Mouse (Mus musculus): ENCODE data around the gene Pdzrn4. TPM values are rescaled to one million over a fixed set of nuclear protein-coding genes. Genes with fewer than 3 reads are reported as not detected.
"Not testable (repeated sequence)": the region's sequence is repeated elsewhere in the genome, so short reads cannot be mapped to it uniquely, and the experiment has no call there.

The Pdzrn4 gene
- 35.1 and 35.5 TPM in 2 replicates for polyA plus RNA-seq (2015; fragmentation: Nextera tagmentation; extraction: Ambion mirVana)

DNA sequence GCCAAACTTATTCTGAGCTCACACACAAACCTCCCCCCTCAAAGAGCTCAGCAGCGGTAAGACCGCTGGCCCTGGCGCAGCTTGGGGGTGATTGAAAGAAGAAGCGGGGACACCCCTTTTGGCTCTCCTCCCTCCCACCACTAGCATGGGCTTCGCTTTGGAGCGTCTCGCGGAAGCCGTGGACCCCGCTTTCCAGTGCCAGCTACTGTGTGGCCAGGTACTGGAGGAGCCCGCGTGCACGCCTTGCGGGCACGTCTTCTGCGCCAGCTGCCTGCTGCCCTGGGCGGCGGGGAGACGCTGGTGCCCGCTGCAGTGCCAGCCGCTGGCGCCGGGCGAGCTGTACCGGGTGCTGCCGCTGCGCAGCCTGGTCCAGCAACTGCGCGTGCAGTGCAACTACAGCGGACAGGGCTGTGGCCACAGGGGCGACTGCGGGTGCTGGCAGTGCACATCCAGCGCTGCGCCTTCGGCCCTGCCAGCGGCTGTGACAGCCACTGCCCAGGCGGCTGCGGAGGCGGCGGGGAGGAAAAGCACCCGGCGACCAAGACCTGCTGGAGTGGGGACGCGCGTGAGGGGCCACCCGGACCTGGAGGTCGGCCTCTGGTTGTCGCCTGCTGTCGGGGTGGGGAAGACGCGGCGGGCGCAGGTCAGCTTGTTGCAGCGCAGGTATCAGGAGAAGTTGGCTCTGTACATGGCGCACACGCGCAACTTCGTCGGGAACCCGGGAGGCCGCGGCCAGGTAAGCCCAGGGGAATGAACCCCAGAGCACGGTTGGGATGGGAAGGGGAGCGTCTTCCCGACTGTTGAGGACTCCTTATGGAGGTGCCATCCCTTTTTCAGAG is at the start of gene Pdzrn4:
Gene Pdzrn4, plus strand, starts transcription at position 112 of the 839 bp plus-strand sequence.
- H3K9ac ChIP-seq = peak within 1 kb of the TSS; percentile 40
- H3K4me3 ChIP-seq = peak within 1 kb of the TSS; percentile 55
- no peaks in the 10 kb centered on the region for H3K9me3 ChIP-seq
- ATAC-seq (replicated peaks) = peak; percentile 92
- H3K36me3 ChIP-seq (replicated peaks) = no peaks in the 10 kb centered on the region
- H3K4me1 ChIP-seq = peaks cover 6% of the 10 kb centered on the region
- under 1% methylated on average over 65 of the region's 65 CpGs for WGBS
- H3K4me2 ChIP-seq = peak within 1 kb of the TSS; percentile 95
- H3K27ac ChIP-seq = no peak within 1 kb of the TSS
- peaks cover 14% of the 10 kb centered on the region for H3K27me3 ChIP-seq (replicated peaks)

DNA sequence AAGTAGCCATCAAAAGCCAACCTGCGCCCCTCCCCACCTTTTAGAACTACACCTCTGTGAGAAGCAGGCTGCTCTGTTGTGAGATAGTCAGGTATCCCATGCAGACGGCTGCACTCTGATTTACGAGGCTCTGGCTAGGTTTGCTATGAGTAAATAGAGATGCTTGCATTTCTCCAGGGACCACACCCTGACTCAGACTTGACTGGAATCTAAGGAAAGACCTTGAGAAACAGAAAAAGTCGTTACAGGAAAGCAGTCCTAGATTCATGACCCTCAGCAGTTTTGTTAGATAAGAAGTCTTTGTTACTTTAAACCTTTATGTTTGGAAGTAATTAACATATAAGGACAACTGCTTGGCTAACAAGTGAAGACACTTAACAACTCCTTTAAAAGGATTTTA is 49.3 kb upstream of the Pdzrn4 start:
- Histone ChIP-seq H3K9ac (no peak overlapping the region), H3K36me3 (replicated peaks) (no peaks in the 10 kb centered on the region), H3K4me1 (peaks cover 11% of the 10 kb centered on the region), H3K4me2 (no peak overlapping the region), H3K27me3 (replicated peaks) (0 out of 2 replicates have a peak, but pooled peaks cover 3% of the 10 kb centered on the region), H3K4me3 (no peak overlapping the region), H3K9me3 (no peaks in the 10 kb centered on the region), H3K27ac (no peak overlapping the region)
- no peak for ATAC-seq (replicated peaks)
- 41% methylated on average over 4 of the region's 4 CpGs for WGBS

DNA sequence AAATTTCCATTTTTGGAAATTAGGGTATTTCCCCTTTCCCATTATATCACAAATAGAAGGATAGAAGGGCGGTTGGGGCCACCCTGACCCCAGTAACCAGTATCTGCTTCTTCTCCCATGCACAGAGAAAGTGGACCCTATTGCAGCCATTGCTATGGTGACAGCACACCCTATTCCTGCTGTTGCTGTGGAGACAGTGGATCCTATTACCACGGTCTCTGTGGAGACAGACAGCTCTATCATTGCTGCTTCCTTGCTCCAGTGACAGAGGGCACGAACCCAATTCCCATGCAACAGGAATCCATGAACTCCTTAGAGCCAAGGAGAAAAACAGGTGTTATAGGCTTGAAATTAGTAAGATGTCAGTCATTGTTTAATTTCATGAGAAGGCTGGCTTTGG is 48.8 kb upstream of the Pdzrn4 start:
- Histone ChIP-seq H3K4me1 (peaks cover 11% of the 10 kb centered on the region), H3K27me3 (replicated peaks) (0 out of 2 replicates have a peak, but pooled peaks cover 3% of the 10 kb centered on the region), H3K9ac (no peak overlapping the region), H3K36me3 (replicated peaks) (no peaks in the 10 kb centered on the region), H3K4me3 (no peak overlapping the region), H3K27ac (0 out of 2 replicates have a peak overlapping the region, but pooled peaks have one; percentile 17), H3K4me2 (no peak overlapping the region), H3K9me3 (no peaks in the 10 kb centered on the region)
- 8% methylated on average over 3 of the region's 3 CpGs for WGBS
- ATAC-seq (replicated peaks) = peak; percentile 93

DNA sequence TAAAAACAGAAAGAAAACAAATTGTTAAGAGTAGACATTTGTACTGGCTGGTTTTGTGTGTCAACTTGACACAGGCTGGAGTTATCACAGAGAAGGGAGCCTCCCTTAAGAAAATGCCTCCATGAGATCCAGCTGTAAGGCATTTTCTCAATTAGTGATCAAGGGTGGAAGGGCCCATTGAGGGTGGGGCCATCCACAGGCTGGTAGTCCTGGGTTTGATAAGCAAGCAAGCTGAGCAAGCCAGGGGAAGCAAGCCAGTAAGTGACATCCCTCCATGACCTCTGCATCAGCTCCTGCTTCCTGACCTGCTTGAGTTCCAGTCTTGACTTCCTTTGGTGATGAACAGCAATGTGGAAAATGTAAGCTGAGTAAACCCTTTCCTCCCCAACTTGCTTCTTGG is 48.2 kb upstream of the Pdzrn4 start:
- not testable (repeated sequence) for H3K9me3 ChIP-seq; H3K9ac ChIP-seq; ATAC-seq (replicated peaks); H3K27me3 ChIP-seq (replicated peaks); H3K4me2 ChIP-seq; H3K36me3 ChIP-seq (replicated peaks); H3K4me3 ChIP-seq
- peaks cover 11% of the 10 kb centered on the region for H3K4me1 ChIP-seq
- H3K27ac ChIP-seq = 0 out of 2 replicates have a peak overlapping the region, but pooled peaks have one; percentile 17

DNA sequence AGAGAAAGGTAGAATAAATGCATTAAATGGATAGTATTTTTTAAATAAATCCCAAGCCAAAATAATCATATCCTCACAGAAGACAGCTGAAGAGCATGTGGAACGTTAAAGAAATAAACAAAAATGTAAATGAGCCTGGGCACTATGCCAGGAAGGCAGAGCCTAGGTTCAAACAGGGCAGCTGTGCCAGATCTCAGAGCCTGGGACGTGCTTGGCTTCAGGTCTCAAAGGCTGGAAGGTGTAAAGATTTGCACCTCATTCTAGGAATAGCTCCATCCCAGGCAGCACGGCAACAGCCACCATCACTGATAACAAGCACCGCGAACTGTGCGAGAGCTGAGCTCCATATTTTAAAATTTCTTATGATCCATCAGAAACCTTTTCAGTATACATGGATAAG is 32.5 kb upstream of the Pdzrn4 start:
- H3K4me1 ChIP-seq = no peaks in the 10 kb centered on the region
- WGBS = 61% methylated on average over 6 of the region's 6 CpGs
- no peak overlapping the region for H3K4me3 ChIP-seq
- H3K36me3 ChIP-seq (replicated peaks) = no peaks in the 10 kb centered on the region
- no peak overlapping the region for H3K27ac ChIP-seq
- no peaks in the 10 kb centered on the region for H3K9me3 ChIP-seq
- H3K27me3 ChIP-seq (replicated peaks) = no peaks in the 10 kb centered on the region
- no peak overlapping the region for H3K4me2 ChIP-seq
- no peak overlapping the region for H3K9ac ChIP-seq
- no peak for ATAC-seq (replicated peaks)

DNA sequence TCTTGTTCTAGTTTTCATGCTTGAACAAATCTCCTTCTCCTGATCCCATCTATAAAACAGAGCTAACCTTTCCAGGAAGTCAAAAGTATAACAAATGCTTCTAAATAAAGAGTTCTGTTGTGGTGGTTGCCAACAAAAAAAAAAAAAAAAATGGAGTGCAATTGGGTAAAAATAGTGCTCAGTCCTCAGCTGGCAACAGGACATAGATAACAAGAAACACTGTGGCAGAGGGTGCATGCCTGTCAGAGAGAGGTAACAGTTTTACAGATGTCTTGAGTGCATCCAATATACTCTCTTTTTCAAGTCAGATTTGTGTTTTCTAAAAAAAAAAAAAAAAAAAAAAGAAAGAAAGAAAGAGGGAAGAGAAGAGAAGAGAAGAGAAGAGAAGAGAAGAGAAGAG is 32.1 kb upstream of the Pdzrn4 start:
- Histone ChIP-seq H3K27ac (no peak overlapping the region), H3K4me2 (no peak overlapping the region), H3K36me3 (replicated peaks) (no peaks in the 10 kb centered on the region), H3K27me3 (replicated peaks) (no peaks in the 10 kb centered on the region), H3K4me1 (no peaks in the 10 kb centered on the region), H3K4me3 (no peak overlapping the region), H3K9ac (no peak overlapping the region), H3K9me3 (no peaks in the 10 kb centered on the region)
- ATAC-seq (replicated peaks) = no peak

DNA sequence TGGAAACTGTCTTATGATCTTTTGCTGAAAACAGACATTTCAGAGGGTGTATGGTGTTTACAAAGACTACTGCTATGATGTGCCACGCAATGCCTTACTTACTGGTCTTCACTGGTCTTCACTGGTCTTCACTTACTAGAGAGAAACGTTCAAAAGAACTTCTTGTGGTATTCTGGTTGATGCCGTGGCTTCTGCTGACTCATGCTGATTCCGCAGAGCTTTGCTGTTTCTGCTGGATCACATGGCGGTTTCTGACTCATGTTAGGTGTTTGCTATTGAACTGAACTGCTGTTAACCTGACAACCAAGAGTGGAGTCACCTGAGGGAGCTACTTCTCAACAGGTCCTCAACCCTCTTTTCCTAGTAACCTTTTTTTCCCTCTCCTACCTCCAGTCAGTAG is 1.9 kb upstream of the Pdzrn4 start:
- WGBS = 87% methylated on average over 5 of the region's 5 CpGs
- no peak for ATAC-seq (replicated peaks)
- Histone ChIP-seq H3K27me3 (replicated peaks) (peaks cover 14% of the 10 kb centered on the region), H3K4me1 (peaks cover 6% of the 10 kb centered on the region), H3K9me3 (no peaks in the 10 kb centered on the region), H3K9ac (no peak overlapping the region), H3K36me3 (replicated peaks) (no peaks in the 10 kb centered on the region), H3K27ac (no peak overlapping the region), H3K4me3 (no peak overlapping the region), H3K4me2 (no peak overlapping the region)

DNA sequence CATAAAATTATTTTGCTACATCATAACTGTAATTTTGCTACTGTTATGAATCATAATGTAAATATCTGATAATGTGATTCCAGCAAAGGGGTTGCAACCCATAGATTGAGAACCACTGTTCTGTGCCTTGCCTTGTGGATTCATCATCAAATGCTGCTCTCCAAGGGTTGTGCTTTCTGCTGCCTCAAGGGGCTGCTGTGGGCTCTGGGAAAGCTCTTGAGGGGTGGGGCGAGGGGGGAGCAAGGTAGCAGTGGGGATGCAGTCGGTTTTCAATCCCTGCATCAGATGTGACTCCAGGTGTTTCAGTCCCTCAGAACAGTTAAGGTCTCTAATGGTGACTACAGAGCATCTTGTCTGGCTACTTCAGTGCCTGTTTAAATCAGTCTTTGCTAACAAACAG is 2.1 kb downstream of the Pdzrn4 start:
- Histone ChIP-seq H3K4me2 (no peak overlapping the region), H3K4me1 (peaks cover 6% of the 10 kb centered on the region), H3K27ac (no peak overlapping the region), H3K9me3 (no peaks in the 10 kb centered on the region), H3K36me3 (replicated peaks) (no peaks in the 10 kb centered on the region), H3K9ac (no peak overlapping the region), H3K4me3 (no peak overlapping the region), H3K27me3 (replicated peaks) (peaks cover 14% of the 10 kb centered on the region)
- no peak for ATAC-seq (replicated peaks)
- 41% methylated on average over 2 of the region's 2 CpGs for WGBS

DNA sequence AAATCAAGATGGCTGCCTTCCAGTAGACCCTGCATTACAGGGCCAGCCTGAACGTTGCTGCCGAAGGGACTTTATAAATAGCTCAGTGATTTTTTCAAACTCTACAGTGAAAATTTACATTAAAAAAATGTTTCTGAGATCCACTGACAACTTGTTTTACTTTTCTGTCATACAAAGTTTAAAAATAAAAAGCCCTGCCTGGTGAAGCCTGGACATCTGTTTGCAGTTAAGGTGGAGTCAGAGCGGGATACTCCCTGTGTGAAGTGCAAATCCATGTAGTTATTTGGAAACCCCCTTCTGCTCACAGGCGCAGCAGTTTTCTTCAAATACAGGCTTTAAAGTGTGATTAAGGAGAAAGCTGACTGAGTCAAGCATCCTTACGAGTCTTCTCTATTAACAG is 2.6 kb downstream of the Pdzrn4 start:
- Histone ChIP-seq H3K27me3 (replicated peaks) (peaks cover 14% of the 10 kb centered on the region), H3K9me3 (no peaks in the 10 kb centered on the region), H3K36me3 (replicated peaks) (no peaks in the 10 kb centered on the region), H3K4me2 (no peak overlapping the region), H3K4me1 (peaks cover 6% of the 10 kb centered on the region), H3K27ac (no peak overlapping the region), H3K9ac (no peak overlapping the region), H3K4me3 (no peak overlapping the region)
- ATAC-seq (replicated peaks) = no peak
- 85% methylated on average over 5 of the region's 5 CpGs for WGBS

DNA sequence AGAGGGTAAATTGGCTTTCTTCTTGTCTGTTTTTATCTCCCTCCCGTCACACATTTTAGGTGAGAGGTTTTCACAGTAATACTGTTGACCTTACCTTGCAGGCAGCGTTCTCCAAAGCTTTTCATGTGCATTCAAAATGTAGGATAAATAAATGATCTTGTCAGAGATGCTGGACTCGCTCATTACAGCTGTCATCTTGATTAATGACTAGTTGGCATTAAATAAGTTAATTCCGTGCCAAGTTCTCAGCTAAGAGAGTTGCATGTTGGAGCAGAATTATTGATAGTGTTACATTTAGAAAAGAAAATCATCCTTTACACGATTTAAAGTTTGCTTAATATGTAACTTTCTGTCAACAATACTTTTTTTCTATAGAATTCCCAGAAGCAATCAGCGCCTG is 4.9 kb downstream of the Pdzrn4 start:
- Histone ChIP-seq H3K36me3 (replicated peaks) (no peaks in the 10 kb centered on the region), H3K27me3 (replicated peaks) (peaks cover 6% of the 10 kb centered on the region), H3K4me1 (peaks cover 6% of the 10 kb centered on the region), H3K4me2 (no peak overlapping the region), H3K9me3 (no peaks in the 10 kb centered on the region), H3K4me3 (no peak overlapping the region), H3K27ac (no peak overlapping the region), H3K9ac (no peak overlapping the region)
- WGBS = 72% methylated on average over 6 of the region's 6 CpGs
- ATAC-seq (replicated peaks) = no peak

DNA sequence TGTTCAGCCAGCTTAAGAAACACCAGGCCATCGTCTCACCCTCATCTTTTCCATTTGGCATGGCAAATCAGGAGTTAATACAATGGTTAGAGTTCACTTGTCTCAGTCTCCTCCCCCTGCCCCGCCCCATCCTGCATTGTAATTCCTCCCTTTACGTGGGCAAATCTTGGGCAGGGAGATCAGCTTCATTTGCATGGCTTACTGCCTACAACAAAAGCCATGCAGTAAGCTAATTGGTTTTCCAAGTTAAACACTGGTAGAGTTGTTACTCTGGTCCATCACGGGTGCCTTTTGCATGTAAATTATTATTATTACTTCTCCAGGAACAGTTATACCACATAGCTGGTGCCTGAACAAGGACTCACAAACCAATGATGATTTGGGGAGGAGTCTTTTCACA is 18.6 kb downstream of the Pdzrn4 start:
- Histone ChIP-seq H3K36me3 (replicated peaks) (no peaks in the 10 kb centered on the region), H3K27me3 (replicated peaks) (no peaks in the 10 kb centered on the region), H3K27ac (no peak overlapping the region), H3K4me2 (no peak overlapping the region), H3K4me1 (peaks cover 6% of the 10 kb centered on the region; the same call in 1 of the 2 replicates), H3K9ac (no peak overlapping the region), H3K9me3 (no peaks in the 10 kb centered on the region), H3K4me3 (no peak overlapping the region)
- ATAC-seq (replicated peaks) = no peak
- WGBS = 9% methylated on average over 4 of the region's 4 CpGs

DNA sequence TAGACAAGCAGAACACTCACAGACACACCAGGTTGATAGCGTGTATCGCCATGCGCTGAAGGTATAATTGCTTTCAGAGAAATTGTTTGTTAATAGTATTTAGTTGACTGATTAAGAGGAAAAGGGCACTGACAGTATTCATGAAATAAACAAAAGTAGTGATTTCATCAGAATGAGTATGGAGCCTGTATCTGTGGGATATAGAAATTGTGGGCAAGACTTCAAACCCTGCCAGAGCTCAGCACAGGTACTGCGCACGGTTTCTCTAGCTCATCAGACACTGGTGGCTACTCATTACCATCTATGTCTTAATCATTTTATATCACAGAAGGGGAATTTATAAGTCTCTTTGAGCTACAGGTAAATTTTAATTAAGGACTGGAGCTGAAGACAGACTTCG is 19.5 kb downstream of the Pdzrn4 start:
- Histone ChIP-seq H3K27ac (no peak overlapping the region), H3K27me3 (replicated peaks) (no peaks in the 10 kb centered on the region), H3K4me2 (no peak overlapping the region), H3K4me1 (peaks cover 6% of the 10 kb centered on the region; the same call in 1 of the 2 replicates), H3K4me3 (no peak overlapping the region), H3K36me3 (replicated peaks) (no peaks in the 10 kb centered on the region), H3K9me3 (no peaks in the 10 kb centered on the region), H3K9ac (no peak overlapping the region)
- ATAC-seq (replicated peaks) = no peak
- WGBS = 68% methylated on average over 6 of the region's 6 CpGs

DNA sequence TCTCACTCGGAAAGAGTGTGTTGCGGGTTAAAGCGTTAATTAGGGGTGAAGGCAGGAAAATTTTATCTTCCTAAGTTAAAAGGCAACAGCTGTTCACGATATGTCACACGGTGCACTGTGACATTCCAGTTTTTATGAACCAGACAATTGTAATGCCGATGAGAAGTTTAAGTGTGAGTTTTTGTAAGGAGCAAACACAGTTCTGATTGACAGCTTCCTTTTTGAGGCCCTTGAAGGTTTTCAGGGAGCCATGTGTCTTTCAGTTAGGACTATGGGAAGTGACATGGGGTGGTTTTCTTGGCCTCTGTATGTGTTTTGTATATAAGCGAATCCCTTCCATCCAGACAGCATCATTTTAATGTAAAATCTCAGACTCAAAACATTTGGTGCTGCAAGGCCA is 20.0 kb downstream of the Pdzrn4 start:
- no peak overlapping the region for H3K27ac ChIP-seq
- H3K9ac ChIP-seq = no peak overlapping the region
- H3K9me3 ChIP-seq = no peaks in the 10 kb centered on the region
- no peaks in the 10 kb centered on the region for H3K27me3 ChIP-seq (replicated peaks)
- H3K4me2 ChIP-seq = no peak overlapping the region
- peaks cover 6% of the 10 kb centered on the region; the same call in 1 of the 2 replicates for H3K4me1 ChIP-seq
- no peaks in the 10 kb centered on the region for H3K36me3 ChIP-seq (replicated peaks)
- WGBS = 28% methylated on average over 7 of the region's 7 CpGs
- no peak overlapping the region for H3K4me3 ChIP-seq
- ATAC-seq (replicated peaks) = no peak

Data from midbrain, embryonic 15.5 days (tissue).